Mouse (Mus musculus) forebrain, embryonic 15.5 days (tissue): ENCODE results near the gene Gm10488. TPM values are rescaled to one million over a fixed set of nuclear protein-coding genes. Genes with fewer than 3 reads are reported as not detected.
"Not testable (repeated sequence)": the region's sequence is repeated elsewhere in the genome, so short reads cannot be mapped to it uniquely, and the experiment has no call there.

Source experiments
- ATAC-seq: fragments of 200-750 bp; cut with Nextera tagmentation; replicated peaks from 2 replicates; pipeline ENCODE4 v1.8.0; 2017; ENCODE audit warnings: mild to moderate bottlenecking, moderate TSS enrichment, moderate library complexity
- H3K27ac ChIP-seq: fragments of 300-500 bp; sonication (generic); replicated peaks from 2 replicates; pipeline ENCODE4 v1.5.1; 2015; ENCODE audit warnings: mild to moderate bottlenecking, inconsistent platforms
- H3K27me3 ChIP-seq: fragments of 300-500 bp; sonication (generic); 2 replicates; pipeline ENCODE4 v1.6.1; 2015; ENCODE audit warnings: inconsistent platforms
- H3K36me3 ChIP-seq: fragments of 300-500 bp; sonication (generic); 2 replicates; pipeline ENCODE4 v1.6.1; 2015; ENCODE audit warnings: mild to moderate bottlenecking, inconsistent platforms
- H3K4me1 ChIP-seq: fragments of 300-500 bp; sonication (generic); 2 replicates; pipeline ENCODE4 v1.6.1; 2015; ENCODE audit warnings: inconsistent platforms
- H3K4me2 ChIP-seq: fragments of 300-500 bp; sonication (generic); replicated peaks from 2 replicates; pipeline ENCODE4 v1.6.1; 2015; ENCODE audit warnings: mild to moderate bottlenecking, inconsistent platforms
- H3K4me3 ChIP-seq: fragments of 300-500 bp; sonication (generic); 2 replicates; pipeline ENCODE4 v1.5.1; 2015; ENCODE audit warnings: mild to moderate bottlenecking, inconsistent platforms
- H3K9ac ChIP-seq: fragments of 300-500 bp; sonication (generic); replicated peaks from 2 replicates; pipeline ENCODE4 v1.6.1; 2015; ENCODE audit warnings: mild to moderate bottlenecking, inconsistent platforms
- H3K9me3 ChIP-seq: fragments of 300-500 bp; sonication (generic); 2 replicates; pipeline ENCODE4 v1.6.1; 2016; ENCODE audit warnings: inconsistent platforms
- WGBS: fragments of 180-500 bp; shearing (Covaris S2); methylation state at CpG from one replicate; pipeline ENCODE4 v1.1.7; 2015; ENCODE audit warnings: mixed read lengths; 5-methylcytosine and 5-hydroxymethylcytosine counted together
- microRNA-seq: library from miRNA; unstranded; fragments of <30 nt; microRNA quantifications from one replicate; pipeline ENCODE4, GENCODE M21; 2016
- polyA plus RNA-seq: library from polyadenylated mRNA; unstranded; fragments of >200 nt; fragmentation: Nextera tagmentation; extraction: Ambion mirVana; gene quantifications from 2 replicates; pipeline ENCODE4 v1.2.1, GENCODE M21; 2015

The Gm10488 gene
- polyA plus RNA-seq, result not detected in 2 replicates

- H3K27ac ChIP-seq, H3K9me3 ChIP-seq, H3K27me3 ChIP-seq, H3K9ac ChIP-seq, H3K36me3 ChIP-seq, H3K4me2 ChIP-seq, H3K4me1 ChIP-seq, ATAC-seq, H3K4me3 ChIP-seq: not testable (repeated sequence)
- no CpG with 5 or more reads among the region's 6 CpGs for WGBS
These were observed at the start of gene Gm10488 for GRCm38 (mm10) chrX:29976014-29976413. Gene Gm10488, plus strand, starts transcription at chrX:29976314.

Small RNA genes lying within 50 kb of the gene (microRNA-seq; reads per million reads assigned to microRNA genes)
- gene Gm44298, result not detected
